Mouse (Mus musculus) ES-E14 (cell line): ENCODE data around the gene Fyn. TPM values are rescaled to one million over a fixed set of nuclear protein-coding genes. Genes with fewer than 3 reads are reported as not detected.

Source experiments
- DNase-seq: peaks from one replicate; pipeline ENCODE4 v3.0.0-alpha.2; 2013; ENCODE audit warnings: low read depth, low spot score
- H3K27ac ChIP-seq: 2 replicates; pipeline ENCODE4 v1.5.1; 2012; ENCODE audit warnings: low read depth, mild to moderate bottlenecking, low read length, moderate library complexity, mixed read lengths; ENCODE audit not compliant: poor library complexity, insufficient read depth, severe bottlenecking
- H3K36me3 ChIP-seq: 2 replicates; pipeline ENCODE4 v1.6.1; 2012; ENCODE audit warnings: mild to moderate bottlenecking, low read length, moderate library complexity, mixed read lengths; ENCODE audit not compliant: control insufficient read depth, poor library complexity, insufficient read depth, severe bottlenecking
- H3K4me1 ChIP-seq, 2 experiments: fragments of 150-350 bp in 1 of 2; sonication (generic) in 1 of 2; 2 replicates each; pipeline ENCODE4 v1.6.1; 2012; ENCODE audit warnings: low read length in 2 of 2, mild to moderate bottlenecking in 1 of 2, mixed read lengths in 1 of 2; ENCODE audit not compliant: control insufficient read depth in 2 of 2, insufficient read depth in 2 of 2, poor library complexity in 1 of 2
- H3K4me3 ChIP-seq, 2 experiments: fragments of 150-350 bp in 1 of 2; sonication (generic) in 1 of 2; 2 replicates each; pipeline ENCODE4 v1.5.1; 2012; ENCODE audit warnings: low read length in 2 of 2, low read depth in 1 of 2, mild to moderate bottlenecking in 1 of 2, mixed read lengths in 1 of 2; ENCODE audit not compliant: insufficient read depth in 1 of 2, poor library complexity in 1 of 2, severe bottlenecking in 1 of 2
- H3K9ac ChIP-seq: 2 replicates; pipeline ENCODE4 v1.6.1; 2012; ENCODE audit warnings: low read depth, mild to moderate bottlenecking, low read length, mixed read lengths; ENCODE audit not compliant: poor library complexity, insufficient read depth, severe bottlenecking
- H3K9me3 ChIP-seq: fragments of 150-350 bp; sonication (generic); 2 replicates; pipeline ENCODE4 v1.6.1; 2012; ENCODE audit warnings: low read depth, mild to moderate bottlenecking, low read length; ENCODE audit not compliant: control insufficient read depth, insufficient read depth
- CHD2 ChIP-seq: IDR thresholded peaks from 2 replicates; pipeline ENCODE4 v1.6.1; 2014; ENCODE audit warnings: mild to moderate bottlenecking, low read depth, low read length, inconsistent platforms
- HCFC1 ChIP-seq: IDR thresholded peaks from 2 replicates; pipeline ENCODE4 v1.6.1; 2012; ENCODE audit warnings: low read length, inconsistent platforms, borderline replicate concordance; ENCODE audit not compliant: insufficient read depth
- MAFK ChIP-seq: IDR thresholded peaks from 2 replicates; pipeline ENCODE4 v1.6.1; 2014; ENCODE audit warnings: mild to moderate bottlenecking, low read depth, low read length, inconsistent platforms; ENCODE audit not compliant: insufficient read depth
- ZC3H11A ChIP-seq: IDR thresholded peaks from 2 replicates; pipeline ENCODE4 v1.6.1; 2012; ENCODE audit warnings: low read depth, mild to moderate bottlenecking, inconsistent platforms, low read length, borderline replicate concordance
- ZNF384 ChIP-seq: IDR thresholded peaks from 2 replicates; pipeline ENCODE4 v1.6.1; 2012; ENCODE audit warnings: low read depth, low read length, inconsistent platforms
- in situ Hi-C, 2 experiments: fragments of 600-800 bp; cut with MboI; formaldehyde crosslinking; loops; one replicate each; pipeline ENCODE4 v1.15.1; 2025; ENCODE audit warnings: low sequenced_read_pairs in 2 of 2, inconsistent platforms in 1 of 2; ENCODE audit not compliant: unreplicated experiment in 2 of 2
- total RNA-seq: library from RNA; depleted of rRNA; stranded (reverse); fragments of 300-350 nt; gene quantifications from 2 replicates; pipeline ENCODE4 v1.2.3, GENCODE M21; 2012

Gene Fyn
- total RNA-seq, 1 experiment: 14.6 TPM

GRCm38 (mm10) chr10:39402487-39402886, 33.8 kb downstream of the Fyn start:
- Histone ChIP-seq H3K27ac (no peak overlapping the region), H3K36me3 (no peaks in the 10 kb centered on the region; the same call in 1 of the 2 replicates), H3K4me3 (no peak overlapping the region), H3K4me1 (no peaks in the 10 kb centered on the region), H3K9me3 (no peaks in the 10 kb centered on the region), H3K9ac (no peak overlapping the region)
- TF ChIP-seq ZC3H11A (no peak), MAFK (no peak), HCFC1 (no peak), CHD2 (no peak), ZNF384 (no peak)
- no peak for DNase-seq
- in situ Hi-C loops: no loop called here

DNA sequence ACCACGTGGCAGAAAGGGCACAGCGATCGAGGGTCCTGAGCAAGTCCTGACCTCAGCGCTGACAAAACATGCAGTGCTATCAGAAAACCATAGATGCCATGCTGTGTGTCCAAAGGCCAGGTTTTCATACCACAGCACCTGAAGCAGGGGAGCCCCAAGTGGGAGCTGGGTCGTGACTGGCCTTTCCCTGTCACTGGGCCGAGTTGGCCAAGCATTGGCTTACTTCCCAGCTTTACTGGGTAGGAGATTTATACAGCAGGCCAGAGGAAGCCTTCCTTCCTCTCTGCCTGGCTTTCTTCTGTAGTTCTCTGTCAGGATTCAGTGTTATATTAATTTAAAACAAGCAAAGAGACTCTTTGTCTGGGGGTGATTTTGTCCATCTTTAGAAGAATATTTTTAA, 35.1 kb downstream of the Fyn start:
- no peak for DNase-seq
- TF ChIP-seq ZNF384 (no peak), MAFK (no peak), CHD2 (no peak), HCFC1 (no peak), ZC3H11A (no peak)
- in situ Hi-C loops: no loop called here

GRCm38 (mm10) chr10:39404175-39404574, 35.5 kb downstream of the Fyn start:
- no peak overlapping the region for H3K9ac ChIP-seq
- no peak for DNase-seq
- H3K9me3 ChIP-seq: no peaks in the 10 kb centered on the region
- H3K36me3 ChIP-seq: no peaks in the 10 kb centered on the region; the same call in 1 of the 2 replicates
- TF ChIP-seq MAFK (no peak), CHD2 (no peak), ZC3H11A (no peak), HCFC1 (no peak), ZNF384 (no peak)
- no peak overlapping the region for H3K27ac ChIP-seq
- no peaks in the 10 kb centered on the region for H3K4me1 ChIP-seq
- in situ Hi-C loops: no loop called here
- no peak overlapping the region for H3K4me3 ChIP-seq

More for the DNA sequence above, 35.1 kb downstream of the Fyn start:
- Histone ChIP-seq H3K36me3 (no peaks in the 10 kb centered on the region; the same call in 1 of the 2 replicates), H3K9me3 (no peaks in the 10 kb centered on the region), H3K4me3 (no peak overlapping the region), H3K27ac (no peak overlapping the region), H3K9ac (no peak overlapping the region), H3K4me1 (no peaks in the 10 kb centered on the region)

GRCm38 (mm10) chr10:39405982-39406797, 37.5 kb downstream of the Fyn start:
- DNase-seq: no peak
- Histone ChIP-seq H3K4me1 (no peaks in the 10 kb centered on the region), H3K9ac (no peak overlapping the region), H3K9me3 (no peaks in the 10 kb centered on the region), H3K27ac (no peak overlapping the region), H3K36me3 (no peaks in the 10 kb centered on the region; the same call in 1 of the 2 replicates), H3K4me3 (no peak overlapping the region)
- in situ Hi-C loops: no loop called here
- TF ChIP-seq CHD2: no peak
- no peak for TF ChIP-seq ZC3H11A
- no peak for TF ChIP-seq HCFC1
- no peak for TF ChIP-seq ZNF384
- TF ChIP-seq MAFK: no peak
